Mouse (Mus musculus): ENCODE measurements around the gene Cebpb.

Cebpb gene

DNA sequence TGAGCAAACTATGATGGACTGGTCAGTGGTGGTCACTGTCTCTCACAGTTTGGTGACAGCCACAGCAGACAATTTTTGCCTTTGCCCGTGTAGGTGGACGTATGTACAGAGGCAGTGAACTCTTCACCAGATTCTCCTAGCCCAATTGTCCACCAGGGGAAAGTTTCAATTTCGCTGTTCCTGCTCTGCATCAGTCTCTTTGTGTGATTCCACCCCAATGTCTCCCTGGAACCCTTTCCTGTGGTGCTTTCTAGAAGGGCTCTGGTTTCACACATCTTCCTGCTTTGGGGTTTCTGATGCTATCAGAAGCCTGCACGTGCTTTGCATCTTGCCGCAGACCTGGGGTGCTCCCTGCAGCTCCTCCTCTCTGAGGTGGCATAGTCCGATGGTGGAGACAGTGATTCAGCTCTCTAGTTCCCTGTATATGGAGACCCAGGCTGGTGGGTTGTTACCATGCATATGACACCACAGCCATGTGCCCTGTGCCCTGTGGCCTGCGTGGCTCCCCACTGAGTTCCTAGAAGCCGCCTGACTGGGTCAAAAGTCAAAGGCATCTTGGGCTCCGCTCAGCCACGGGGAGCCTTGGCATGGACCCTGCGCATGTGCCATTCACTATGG lies 35.0 kb downstream of the Cebpb start:
- peak; percentile 47 to 60 for DNase-seq

DNA sequence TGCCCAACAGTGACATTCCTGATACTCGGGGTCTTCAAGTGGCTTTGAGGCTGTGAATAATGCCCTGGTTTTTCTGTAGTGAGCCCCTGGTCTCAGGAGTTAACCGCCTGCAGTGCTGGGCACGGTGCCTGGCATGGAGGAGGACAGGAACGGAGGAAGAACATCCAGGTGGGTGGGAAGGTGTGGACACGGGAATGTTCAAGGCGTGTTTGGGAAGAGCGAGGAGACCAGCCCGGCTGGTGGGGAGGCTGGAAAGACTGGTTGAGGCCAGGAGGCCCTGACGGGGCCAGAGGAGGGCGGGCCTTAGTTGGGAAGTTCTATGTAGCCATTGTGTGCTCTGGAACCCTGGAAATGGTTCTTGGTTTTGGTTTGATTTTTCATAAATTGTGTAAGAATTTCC lies 37.2 kb downstream of the Cebpb start:
- DNase-seq = no peak

DNA sequence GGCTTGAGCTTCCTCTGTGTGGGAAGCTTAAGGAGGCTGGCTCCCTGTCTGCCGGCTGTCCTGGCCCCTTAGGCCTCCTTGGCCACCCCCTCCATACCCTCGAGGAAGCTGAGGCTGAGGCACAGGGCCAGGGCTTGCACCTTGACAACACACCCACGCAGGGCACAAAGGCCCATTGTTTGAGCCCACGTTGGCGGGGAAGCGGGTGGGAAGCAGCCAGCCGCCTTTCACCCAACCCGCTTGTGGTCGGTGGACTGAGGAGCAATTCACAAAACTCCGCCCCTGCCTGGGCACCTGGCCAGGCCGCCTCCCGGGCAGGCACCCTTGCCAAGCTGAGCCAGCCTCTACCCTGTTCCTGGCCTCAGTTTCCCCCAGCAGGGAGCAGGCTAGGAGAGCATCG lies 38.4 kb downstream of the Cebpb start:
- peak; percentile 76 to 79 for DNase-seq

DNA sequence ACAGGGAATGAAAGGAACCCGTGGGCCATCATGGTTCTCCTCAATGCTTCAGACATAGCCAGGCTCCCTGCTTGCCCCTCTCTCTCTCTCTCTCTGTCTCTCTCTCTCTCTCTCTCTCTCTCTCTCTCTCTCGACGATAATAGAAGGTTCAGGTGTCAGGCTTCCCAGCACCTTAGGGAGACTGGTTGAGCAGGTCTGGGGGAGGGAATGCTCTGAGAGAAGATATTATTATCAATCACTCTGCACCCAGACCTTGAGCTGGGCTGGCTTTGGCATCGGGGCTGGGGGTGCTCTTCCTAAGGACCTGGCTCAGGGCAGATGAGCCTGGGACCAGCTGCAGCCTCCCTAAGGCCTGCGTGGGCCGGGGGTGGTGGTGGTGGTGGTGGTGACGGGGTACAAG lies 41.3 kb downstream of the Cebpb start:
- DNase-seq = no peak

DNA sequence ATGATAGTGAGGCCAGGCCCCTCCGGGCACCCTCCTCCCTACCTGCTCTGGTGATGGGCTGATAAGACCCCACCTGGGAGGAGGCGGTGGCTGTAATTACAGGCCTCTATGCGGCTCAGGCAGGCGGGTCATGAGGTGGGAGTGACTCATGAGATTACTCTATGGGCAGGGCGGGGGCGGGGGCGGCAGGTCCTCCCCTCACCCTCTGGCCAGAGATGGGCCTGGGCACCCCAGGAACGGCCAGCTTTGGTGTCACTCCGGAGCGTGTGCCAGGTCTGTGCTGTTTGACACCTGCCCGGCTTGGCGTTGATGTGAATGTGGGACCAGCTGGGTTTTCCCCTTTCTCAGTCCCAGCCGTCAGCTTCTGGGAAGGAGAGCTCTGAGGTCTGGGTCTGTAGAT lies 42.4 kb downstream of the Cebpb start:
- DNase-seq = no peak

DNA sequence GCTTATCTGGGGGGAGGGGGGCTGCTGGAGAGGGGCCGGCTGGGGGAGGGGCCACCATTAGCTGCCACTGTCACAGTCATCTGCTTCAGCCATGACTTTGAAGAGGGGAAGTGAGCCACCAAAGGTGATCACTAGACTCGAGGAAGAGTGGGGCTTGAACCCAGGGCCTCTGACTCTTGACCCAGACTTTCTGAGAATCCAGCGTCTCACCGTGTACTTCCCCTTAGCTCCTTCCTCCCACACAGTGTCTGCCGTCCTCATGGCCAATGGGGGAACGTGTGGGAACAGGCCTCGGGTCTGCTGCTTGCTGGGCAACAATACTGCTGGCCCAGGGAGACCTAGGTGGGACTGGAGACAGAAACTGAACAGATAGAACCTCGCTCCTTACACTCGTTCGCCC lies 46.1 kb downstream of the Cebpb start:
- peak in 1 of 2 experiments; percentile 41 for DNase-seq

DNA sequence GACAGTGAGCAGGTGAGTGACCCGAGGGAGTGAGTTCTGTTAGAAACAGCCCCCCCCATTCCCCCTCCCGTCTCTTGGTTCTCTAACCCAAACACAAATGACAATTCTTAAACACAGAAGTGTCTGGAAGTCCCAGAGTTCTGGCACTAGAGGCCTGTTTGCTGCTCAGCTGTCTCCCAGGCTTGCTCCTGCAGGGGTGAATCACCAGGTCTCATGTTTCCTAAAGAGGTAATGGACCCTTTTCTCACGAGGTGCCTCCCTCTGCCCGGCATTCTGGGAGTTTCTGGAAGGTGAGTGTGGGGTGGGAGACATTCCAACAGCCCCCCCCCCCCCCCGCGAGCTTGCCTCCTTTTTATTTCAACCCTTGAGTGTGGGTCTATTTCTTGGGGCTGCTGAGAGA lies 50.3 kb downstream of the Cebpb start:
- no peak for DNase-seq

All from lung, adult 18-20 months (tissue).